Mouse (Mus musculus) MEL (cell line): ENCODE data around the gene Rftn1. TPM values are rescaled to one million over a fixed set of nuclear protein-coding genes. Genes with fewer than 3 reads are reported as not detected.
A peak's percentile ranks its signal among the peaks of the same experiment; 100 is the strongest.

Experiments used
- DNase-seq: peaks from one replicate; pipeline ENCODE4 v3.0.0; 2011; ENCODE audit warnings: low read depth, low spot score
- H3K27ac ChIP-seq: 2 replicates; pipeline ENCODE4 v1.5.1; 2012; ENCODE audit warnings: low read depth, mild to moderate bottlenecking, control low read depth, low read length, moderate library complexity; ENCODE audit not compliant: control insufficient read depth
- H3K27me3 ChIP-seq, 2 experiments: fragments of 150-350 bp in 1 of 2; sonication (generic) in 1 of 2; 2 replicates each; pipeline ENCODE4 v1.6.1; 2012; ENCODE audit warnings: low read length in 2 of 2, mild to moderate bottlenecking in 2 of 2, improper control_type of control experiment in 1 of 2, moderate library complexity in 1 of 2; ENCODE audit not compliant: insufficient read depth in 2 of 2, control insufficient read depth in 1 of 2
- H3K36me3 ChIP-seq, 2 experiments: 2 replicates each; pipeline ENCODE4 v1.6.1; 2012 to 2014; ENCODE audit warnings: low read length in 2 of 2, improper control_type of control experiment in 1 of 2, inconsistent platforms in 1 of 2, mild to moderate bottlenecking in 1 of 2; ENCODE audit not compliant: insufficient read depth in 2 of 2, control insufficient read depth in 1 of 2
- H3K4me1 ChIP-seq, 2 experiments: fragments of 150-350 bp in 1 of 2; sonication (generic) in 1 of 2; 2 replicates each; pipeline ENCODE4 v1.6.1; 2012; ENCODE audit warnings: low read length in 2 of 2, improper control_type of control experiment in 1 of 2, mild to moderate bottlenecking in 1 of 2; ENCODE audit not compliant: insufficient read depth in 2 of 2, control insufficient read depth in 1 of 2
- H3K4me3 ChIP-seq, 2 experiments: fragments of 150-350 bp in 1 of 2; sonication (generic) in 1 of 2; 2 replicates each; pipeline ENCODE4 v1.5.1; 2012; ENCODE audit warnings: low read depth in 2 of 2, low read length in 2 of 2, mild to moderate bottlenecking in 2 of 2, moderate library complexity in 2 of 2, control low read depth in 1 of 2, improper control_type of control experiment in 1 of 2; ENCODE audit not compliant: control insufficient read depth in 1 of 2, insufficient read depth in 1 of 2
- H3K79me2 ChIP-seq: 2 replicates; pipeline ENCODE4 v1.6.1; 2012; ENCODE audit warnings: mild to moderate bottlenecking, low read length, moderate library complexity; ENCODE audit not compliant: control insufficient read depth, poor library complexity, insufficient read depth
- H3K9ac ChIP-seq: 2 replicates; pipeline ENCODE4 v1.6.1; 2012; ENCODE audit warnings: low read depth, mild to moderate bottlenecking, control low read depth, low read length, moderate library complexity; ENCODE audit not compliant: control insufficient read depth, poor library complexity, severe bottlenecking
- H3K9me3 ChIP-seq: fragments of 150-350 bp; sonication (generic); replicated peaks from 2 replicates; pipeline ENCODE4 v1.6.1; 2012; ENCODE audit warnings: mild to moderate bottlenecking, low read length, improper control_type of control experiment, moderate library complexity; ENCODE audit not compliant: insufficient read depth
- BHLHE40 ChIP-seq: IDR thresholded peaks from 2 replicates; pipeline ENCODE4 v1.6.1; 2012; ENCODE audit warnings: low read depth, mild to moderate bottlenecking, inconsistent platforms, low read length, improper control_type of control experiment, borderline replicate concordance
- CHD2 ChIP-seq: IDR thresholded peaks from 2 replicates; pipeline ENCODE4 v1.6.1; 2011; ENCODE audit warnings: low read length, improper control_type of control experiment
- CTCF ChIP-seq, 3 experiments: IDR thresholded peaks in 2 of 3; conservative IDR thresholded peaks in 1 of 3; 2 replicates each; pipeline ENCODE4 v1.5.1; 2011 to 2012; ENCODE audit warnings: low read length in 3 of 3, low read depth in 2 of 3, mild to moderate bottlenecking in 2 of 3, improper control_type of control experiment in 1 of 3, inconsistent platforms in 1 of 3, mixed read lengths in 1 of 3, moderate library complexity in 1 of 3; ENCODE audit not compliant: control insufficient read depth in 1 of 3, insufficient read depth in 1 of 3, poor library complexity in 1 of 3, severe bottlenecking in 1 of 3
- ELF1 ChIP-seq: IDR thresholded peaks from 2 replicates; pipeline ENCODE4 v1.6.1; 2014; ENCODE audit warnings: low read depth, mild to moderate bottlenecking, inconsistent platforms, low read length, improper control_type of control experiment, moderate library complexity
- EP300 ChIP-seq, 2 experiments: IDR thresholded peaks; 2 replicates each; pipeline ENCODE4 v1.6.1; 2011; ENCODE audit warnings: improper control_type of control experiment in 2 of 2, low read length in 2 of 2, low read depth in 1 of 2, mild to moderate bottlenecking in 1 of 2
- ETS1 ChIP-seq: IDR thresholded peaks from 2 replicates; pipeline ENCODE4 v1.6.1; 2012; ENCODE audit warnings: low read depth, mild to moderate bottlenecking, inconsistent platforms, low read length, improper control_type of control experiment, moderate library complexity
- GATA1 ChIP-seq: IDR thresholded peaks from 2 replicates; pipeline ENCODE4 v1.6.1; 2011; ENCODE audit warnings: low read depth, low read length, improper control_type of control experiment
- HCFC1 ChIP-seq: IDR thresholded peaks from 2 replicates; pipeline ENCODE4 v1.6.1; 2012; ENCODE audit warnings: low read depth, mild to moderate bottlenecking, inconsistent platforms, low read length, improper control_type of control experiment, moderate library complexity
- JUND ChIP-seq: IDR thresholded peaks from 2 replicates; pipeline ENCODE4 v1.6.1; 2011; ENCODE audit warnings: low read depth, mild to moderate bottlenecking, improper control_type of control experiment, low read length
- KAT2A ChIP-seq: conservative IDR thresholded peaks from 2 replicates; pipeline ENCODE4 v1.6.1; 2012; ENCODE audit warnings: low read depth, low read length, improper control_type of control experiment, inconsistent platforms
- MAFK ChIP-seq: IDR thresholded peaks from 2 replicates; pipeline ENCODE4 v1.6.1; 2011; ENCODE audit warnings: low read depth, mild to moderate bottlenecking, low read length, improper control_type of control experiment, borderline replicate concordance
- MAX ChIP-seq: IDR thresholded peaks from 2 replicates; pipeline ENCODE4 v1.6.1; 2011; ENCODE audit warnings: low read length, improper control_type of control experiment
- MAZ ChIP-seq: IDR thresholded peaks from 2 replicates; pipeline ENCODE4 v1.6.1; 2012; ENCODE audit warnings: low read depth, mild to moderate bottlenecking, inconsistent platforms, low read length, improper control_type of control experiment
- MXI1 ChIP-seq: IDR thresholded peaks from 2 replicates; pipeline ENCODE4 v1.6.1; 2011; ENCODE audit warnings: mild to moderate bottlenecking, low read depth, low read length, improper control_type of control experiment
- MYB ChIP-seq: IDR thresholded peaks from 2 replicates; pipeline ENCODE4 v1.6.1; 2011; ENCODE audit warnings: mild to moderate bottlenecking, low read depth, low read length, improper control_type of control experiment
- MYC ChIP-seq: IDR thresholded peaks from 2 replicates; pipeline ENCODE4 v1.6.1; 2011; ENCODE audit warnings: low read depth, mild to moderate bottlenecking, low read length, improper control_type of control experiment, moderate library complexity
- NELFE ChIP-seq: IDR thresholded peaks from 2 replicates; pipeline ENCODE4 v1.6.1; 2011; ENCODE audit warnings: low read depth, low read length, improper control_type of control experiment
- NRF1 ChIP-seq: IDR thresholded peaks from 2 replicates; pipeline ENCODE4 v1.6.1; 2014; ENCODE audit warnings: low read depth, mild to moderate bottlenecking, inconsistent platforms, low read length, improper control_type of control experiment, moderate library complexity; ENCODE audit not compliant: poor library complexity, insufficient read depth, severe bottlenecking
- POLR2A ChIP-seq, 2 experiments: IDR thresholded peaks; 2 replicates each; pipeline ENCODE4 v1.6.1; 2011 to 2012; ENCODE audit warnings: low read length in 2 of 2, mild to moderate bottlenecking in 2 of 2, control low read depth in 1 of 2, improper control_type of control experiment in 1 of 2, low read depth in 1 of 2, moderate library complexity in 1 of 2; ENCODE audit not compliant: control insufficient read depth in 1 of 2, insufficient read depth in 1 of 2, poor library complexity in 1 of 2
- POLR2AphosphoS2 ChIP-seq: IDR thresholded peaks from 2 replicates; pipeline ENCODE4 v1.6.1; 2011; ENCODE audit warnings: low read length, improper control_type of control experiment
- RCOR1 ChIP-seq: IDR thresholded peaks from 2 replicates; pipeline ENCODE4 v1.6.1; 2012; ENCODE audit warnings: low read depth, mild to moderate bottlenecking, inconsistent platforms, low read length, improper control_type of control experiment
- SIN3A ChIP-seq: IDR thresholded peaks from 2 replicates; pipeline ENCODE4 v1.6.1; 2012; ENCODE audit warnings: low read length, improper control_type of control experiment, inconsistent platforms
- TAL1 ChIP-seq: IDR thresholded peaks from 2 replicates; pipeline ENCODE4 v1.6.1; 2012; ENCODE audit warnings: mild to moderate bottlenecking, inconsistent platforms, low read length, moderate library complexity, mixed read lengths
- TBP ChIP-seq: IDR thresholded peaks from 2 replicates; pipeline ENCODE4 v1.8.0; 2011; ENCODE audit warnings: low read depth, low read length, improper control_type of control experiment
- TCF12 ChIP-seq: IDR thresholded peaks from 2 replicates; pipeline ENCODE4 v1.6.1; 2014; ENCODE audit warnings: low read depth, mild to moderate bottlenecking, inconsistent platforms, low read length, improper control_type of control experiment, moderate library complexity
- UBTF ChIP-seq: IDR thresholded peaks from 2 replicates; pipeline ENCODE4 v1.6.1; 2012; ENCODE audit warnings: low read depth, mild to moderate bottlenecking, inconsistent platforms, low read length, improper control_type of control experiment, moderate library complexity, borderline replicate concordance; ENCODE audit not compliant: insufficient read depth
- USF1 ChIP-seq: IDR thresholded peaks from 2 replicates; pipeline ENCODE4 v1.6.1; 2014; ENCODE audit warnings: low read depth, mild to moderate bottlenecking, inconsistent platforms, low read length, improper control_type of control experiment, moderate library complexity
- USF2 ChIP-seq, 2 experiments: IDR thresholded peaks; 2 replicates each; pipeline ENCODE4 v1.6.1; 2011 to 2012; ENCODE audit warnings: improper control_type of control experiment in 2 of 2, low read length in 2 of 2, borderline replicate concordance in 1 of 2, inconsistent platforms in 1 of 2, low read depth in 1 of 2, mild to moderate bottlenecking in 1 of 2; ENCODE audit not compliant: insufficient read depth in 1 of 2
- ZKSCAN1 ChIP-seq: IDR thresholded peaks from 2 replicates; pipeline ENCODE4 v1.6.1; 2012; ENCODE audit warnings: low read depth, mild to moderate bottlenecking, inconsistent platforms, low read length, improper control_type of control experiment, moderate library complexity
- ZMIZ1 ChIP-seq: IDR thresholded peaks from 2 replicates; pipeline ENCODE4 v1.6.1; 2012; ENCODE audit warnings: low read depth, mild to moderate bottlenecking, inconsistent platforms, low read length, improper control_type of control experiment, moderate library complexity
- ZNF384 ChIP-seq: IDR thresholded peaks from 2 replicates; pipeline ENCODE4 v1.6.1; 2012; ENCODE audit warnings: low read depth, mild to moderate bottlenecking, inconsistent platforms, low read length, improper control_type of control experiment
- polyA plus RNA-seq, 2 experiments: library from polyadenylated mRNA; stranded (reverse) in 1 of 2; unstranded in 1 of 2; fragments of >175 nt in 1 of 2; fragments of >200 nt in 1 of 2; gene quantifications; 2 replicates each; pipeline versions ENCODE4 v1.2.1 to v1.2.4; 2012; ENCODE audit warnings: low replicate concordance in 2 of 2, low read depth in 1 of 2; ENCODE audit not compliant: insufficient read length in 2 of 2, insufficient read depth in 1 of 2, missing spikeins in 1 of 2
- total RNA-seq: library from RNA; depleted of rRNA; stranded (reverse); fragments of 300-350 nt; gene quantifications from 2 replicates; pipeline ENCODE4 v1.2.3, GENCODE M21; 2012

Gene Rftn1
- total and polyA plus RNA-seq, 3 experiments: 70.2 to 76.1 TPM; not detected in 1

DNA sequence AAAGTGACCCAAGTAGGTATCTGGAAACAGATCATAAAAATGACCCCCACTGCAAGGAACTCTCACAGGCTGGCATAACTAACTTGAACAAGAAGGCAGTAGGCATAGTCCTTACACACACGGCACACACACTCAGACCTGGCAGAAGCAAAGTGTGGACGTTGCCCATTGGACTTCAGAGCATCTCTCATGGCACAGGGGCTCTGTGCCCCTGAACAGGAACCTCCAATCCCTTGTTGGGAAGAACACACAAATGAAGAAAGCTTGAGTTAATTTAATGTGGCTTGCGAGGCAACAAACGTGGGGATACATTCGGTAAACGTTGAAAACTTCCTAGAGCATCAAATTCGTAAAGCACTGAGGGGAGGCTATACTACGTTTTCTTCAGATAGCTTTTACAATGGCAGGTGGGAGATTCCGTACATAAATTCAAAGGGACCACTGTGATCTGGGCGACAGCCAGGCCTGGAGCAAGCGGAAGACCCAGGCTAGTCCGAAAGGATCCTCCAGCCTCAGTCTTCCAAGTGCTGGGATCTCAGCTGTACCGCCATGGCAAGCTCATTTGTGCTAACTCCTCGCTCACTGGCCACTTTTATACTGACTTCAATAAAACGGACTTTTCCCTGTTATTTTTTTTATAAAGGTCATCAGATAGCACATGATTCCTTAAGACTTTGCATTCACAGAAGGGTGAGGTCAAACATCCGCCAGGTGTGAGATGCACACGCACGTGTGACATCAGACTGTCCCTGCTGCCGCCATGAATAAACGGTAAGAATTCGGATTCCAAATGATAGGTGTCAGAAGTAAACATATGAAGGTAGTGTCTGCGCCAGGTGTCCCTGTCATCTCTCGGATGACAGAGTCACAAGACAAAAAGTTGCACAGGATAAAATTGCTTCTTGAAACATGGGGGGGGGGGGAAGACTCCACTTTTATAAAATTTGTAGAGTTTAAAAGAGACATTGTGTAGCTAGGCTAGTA lies 117.2 kb downstream of the Rftn1 start:
- Histone ChIP-seq H3K4me1 (peaks cover 1 to 35% of the 10 kb centered on the region in 2 experiments), H3K4me3 (no peak overlapping the region)

DNA sequence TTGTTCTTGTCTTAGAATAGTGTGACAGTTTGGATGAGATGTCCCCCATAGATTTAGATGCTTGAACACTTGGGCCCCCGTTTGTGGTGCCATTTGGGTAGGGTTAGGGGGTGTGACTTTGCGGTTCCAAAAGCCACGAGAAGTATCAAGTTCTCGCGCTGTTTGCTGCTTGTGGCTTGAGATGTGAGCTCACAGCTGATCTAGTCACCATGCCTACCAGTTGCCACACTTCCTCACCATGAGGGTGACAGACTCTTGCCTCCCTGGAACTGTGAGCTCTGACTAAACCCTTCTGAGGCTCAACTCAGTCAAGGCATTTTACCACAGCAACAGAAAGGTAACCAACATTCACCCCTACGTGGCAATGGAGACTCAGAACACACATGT lies 118.9 kb downstream of the Rftn1 start:
- TF ChIP-seq KAT2A (0 out of 2 replicates have a peak, but pooled peaks have one; percentile 8), BHLHE40 (no peak), EP300 (IDR thresholded peaks at IDR 0.05; ENCODE audit: low read depth in 1 of 2, low read length in 2 of 2) (peak in 1 of 2 experiments; percentile 72; a peak in 2 of 4 replicates), USF2 (IDR thresholded peaks at IDR 0.05; ENCODE audit: borderline replicate concordance in 1 of 2, insufficient read depth in 1 of 2, low read depth in 1 of 2, low read length in 2 of 2) (no peak), ELF1 (peak; percentile 57; the same call in 1 of the 2 replicates), SIN3A (peak; percentile 97), ETS1 (peak; percentile 98), ZMIZ1 (peak; percentile 53; the same call in 1 of the 2 replicates), MXI1 (peak; percentile 97), GATA1 (peak; percentile 53; the same call in 1 of the 2 replicates), POLR2AphosphoS2 (0 out of 2 replicates have a peak, but pooled peaks have one; percentile 24), MAZ (no peak), POLR2A (IDR thresholded peaks at IDR 0.05; ENCODE audit: control insufficient read depth in 1 of 2, insufficient read depth in 1 of 2, low read depth in 1 of 2, low read length in 2 of 2, poor library complexity in 1 of 2) (peak in 1 of 2 experiments; percentile 85; a peak in 2 of 4 replicates), TBP (peak; percentile 68; the same call in 1 of the 2 replicates), MAX (peak; percentile 70; the same call in 1 of the 2 replicates), UBTF (no peak), CHD2 (peak; percentile 96), NRF1 (no peak), MYC (peak; percentile 93), NELFE (peak; percentile 42; the same call in 1 of the 2 replicates), HCFC1 (peak; percentile 77)
- Histone ChIP-seq H3K27me3 (no peaks in the 10 kb centered on the region), H3K27ac (peak overlapping the region; percentile 99), H3K9ac (peak overlapping the region; percentile 75), H3K4me1 (peaks cover 11 to 43% of the 10 kb centered on the region in 2 experiments), H3K36me3 (peaks cover 0 to 48% of the 10 kb centered on the region in 2 experiments; a peak in 3 of 4 replicates), H3K79me2 (no peaks in the 10 kb centered on the region), H3K9me3 (no peaks in the 10 kb centered on the region), H3K4me3 (peak overlapping the region; percentile 17 to 37; a peak in 3 of 4 replicates)
- peak; percentile 97 for DNase-seq

More for the DNA sequence above, 117.2 kb downstream of the Rftn1 start:
- TF ChIP-seq TCF12: no peak
- TF ChIP-seq JUND: no peak
- TF ChIP-seq GATA1: no peak
- no peak for TF ChIP-seq CTCF (IDR thresholded peaks at IDR 0.05 in 2 of 3, conservative IDR thresholded peaks at IDR 0.05 in 1 of 3; ENCODE audit: control insufficient read depth in 1 of 3, insufficient read depth in 1 of 3, low read depth in 2 of 3, low read length in 3 of 3, poor library complexity in 1 of 3, severe bottlenecking in 1 of 3)
- no peak for TF ChIP-seq ZKSCAN1
- no peak for TF ChIP-seq MXI1
- TF ChIP-seq ZNF384: no peak
- TF ChIP-seq KAT2A: no peak
- TF ChIP-seq ETS1: no peak
- no peak for TF ChIP-seq TBP
- no peak for TF ChIP-seq TAL1
- TF ChIP-seq USF1: no peak
- no peak for TF ChIP-seq UBTF
- no peak for TF ChIP-seq MYC
- TF ChIP-seq MAFK: no peak
- no peak for TF ChIP-seq POLR2A (IDR thresholded peaks at IDR 0.05; ENCODE audit: control insufficient read depth in 1 of 2, insufficient read depth in 1 of 2, low read depth in 1 of 2, low read length in 2 of 2, poor library complexity in 1 of 2)
- no peak for TF ChIP-seq NRF1
- no peak for TF ChIP-seq RCOR1
- no peak for TF ChIP-seq MYB
- no peak overlapping the region for H3K9ac ChIP-seq
- DNase-seq: no peak
- H3K9me3 ChIP-seq: no peaks in the 10 kb centered on the region
- no peak overlapping the region; the same call in 1 of the 2 replicates for H3K27ac ChIP-seq
- H3K36me3 ChIP-seq: peaks cover 0 to 34% of the 10 kb centered on the region in 2 experiments; a peak in 2 of 4 replicates
- H3K27me3 ChIP-seq: no peaks in the 10 kb centered on the region
- no peaks in the 10 kb centered on the region for H3K79me2 ChIP-seq
